Mouse (Mus musculus): ENCODE measurements at regions not wholly inside any gene's neighbourhood (a gene's known extent, or its start where the extent isn't known, plus 50 kb on each side); places are given as distances from the start of the nearest gene placed in this dataset.

GRCm38 (mm10) chr10:16578554-16579078 is 1144.4 kb upstream of the Cited2 start:
- Histone ChIP-seq H3K4me1 (replicated peaks; ENCODE audit: control insufficient read depth, insufficient read depth, low read length) (no peaks in the 10 kb centered on the region), H3K4me2 (ENCODE audit: low read depth, low read length) (no peak overlapping the region), H3K27ac (ENCODE audit: low read length) (no peak overlapping the region), H3K27me3 (ENCODE audit: control insufficient read depth, insufficient read depth, low read depth, low read length) (no peaks in the 10 kb centered on the region), H3K36me3 (ENCODE audit: control insufficient read depth, insufficient read depth, low read length) (no peaks in the 10 kb centered on the region), H3K4me3 (ENCODE audit: low read length) (no peak overlapping the region), H3K9ac (ENCODE audit: low read length) (no peak overlapping the region), H3K9me3 (ENCODE audit: control insufficient read depth, low read length) (no peaks in the 10 kb centered on the region)
- ATAC-seq (ENCODE audit: low read depth): no peak
- 66% methylated on average over 4 of the region's 4 CpGs for WGBS

GRCm38 (mm10) chr10:16580200-16580599 is 1142.8 kb upstream of the Cited2 start:
- WGBS: 81% methylated on average over 3 of the region's 3 CpGs
- no peaks in the 10 kb centered on the region for H3K4me1 ChIP-seq (replicated peaks; ENCODE audit: control insufficient read depth, insufficient read depth, low read length)

DNA sequence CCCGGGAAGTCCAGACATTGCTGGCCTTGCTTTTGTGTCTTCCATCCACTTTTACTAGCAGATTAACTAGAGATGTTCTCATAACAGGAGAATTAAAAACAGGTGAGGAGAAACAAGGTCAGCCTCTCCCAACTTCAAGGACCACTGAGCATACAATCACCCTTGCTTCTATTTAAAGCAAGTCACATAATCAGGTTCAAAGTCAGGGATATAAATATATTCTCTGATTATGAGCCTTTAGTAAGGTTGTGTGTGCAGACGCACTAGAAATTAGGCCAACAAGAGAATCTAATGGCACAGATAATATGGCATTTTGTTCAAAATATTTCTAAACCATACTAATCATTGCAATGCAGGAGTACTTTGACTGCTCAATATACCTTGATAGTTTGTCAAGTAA is 1134.2 kb upstream of the Cited2 start:
- H3K4me2 ChIP-seq (ENCODE audit: low read depth, low read length): no peak overlapping the region
- 88% methylated on average over 2 of the region's 2 CpGs for WGBS
- H3K36me3 ChIP-seq (ENCODE audit: control insufficient read depth, insufficient read depth, low read length): no peaks in the 10 kb centered on the region
- no peak overlapping the region for H3K27ac ChIP-seq (ENCODE audit: low read length)
- no peaks in the 10 kb centered on the region for H3K4me1 ChIP-seq (replicated peaks; ENCODE audit: control insufficient read depth, insufficient read depth, low read length)
- no peak for ATAC-seq (ENCODE audit: low read depth)
- no peaks in the 10 kb centered on the region for H3K9me3 ChIP-seq (ENCODE audit: control insufficient read depth, low read length)
- no peak overlapping the region for H3K9ac ChIP-seq (ENCODE audit: low read length)
- no peaks in the 10 kb centered on the region for H3K27me3 ChIP-seq (ENCODE audit: control insufficient read depth, insufficient read depth, low read depth, low read length)
- H3K4me3 ChIP-seq (ENCODE audit: low read length): no peak overlapping the region

More at GRCm38 (mm10) chr10:16580200-16580599, 1142.8 kb upstream of the Cited2 start:
- no peak overlapping the region for H3K9ac ChIP-seq (ENCODE audit: low read length)
- no peaks in the 10 kb centered on the region for H3K27me3 ChIP-seq (ENCODE audit: control insufficient read depth, insufficient read depth, low read depth, low read length)
- no peaks in the 10 kb centered on the region for H3K36me3 ChIP-seq (ENCODE audit: control insufficient read depth, insufficient read depth, low read length)
- H3K4me2 ChIP-seq (ENCODE audit: low read depth, low read length): no peak overlapping the region
- no peaks in the 10 kb centered on the region for H3K9me3 ChIP-seq (ENCODE audit: control insufficient read depth, low read length)
- H3K27ac ChIP-seq (ENCODE audit: low read length): no peak overlapping the region
- H3K4me3 ChIP-seq (ENCODE audit: low read length): no peak overlapping the region
- no peak for ATAC-seq (ENCODE audit: low read depth)

DNA sequence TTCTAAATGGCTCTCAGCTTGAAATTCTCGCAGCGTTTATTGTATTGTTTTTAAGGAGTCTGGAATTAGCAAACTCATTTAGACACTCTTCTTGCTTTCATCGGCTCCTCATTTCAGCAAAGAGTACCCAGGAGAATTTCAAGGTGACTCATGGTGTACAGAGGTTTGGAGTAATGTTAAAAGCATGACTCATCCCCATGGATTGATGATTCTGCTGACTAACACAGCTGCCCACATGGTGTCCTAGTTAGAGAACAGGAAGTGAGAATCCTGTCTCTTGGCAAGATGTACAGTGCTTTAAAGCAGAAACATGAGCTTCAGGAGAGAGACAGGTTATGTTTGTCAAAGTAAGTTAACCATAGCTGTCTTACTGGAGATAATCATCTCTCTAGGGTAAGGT is 1133.6 kb upstream of the Cited2 start:
- Histone ChIP-seq H3K4me3 (ENCODE audit: low read length) (no peak overlapping the region), H3K4me1 (replicated peaks; ENCODE audit: control insufficient read depth, insufficient read depth, low read length) (no peaks in the 10 kb centered on the region), H3K4me2 (ENCODE audit: low read depth, low read length) (no peak overlapping the region), H3K36me3 (ENCODE audit: control insufficient read depth, insufficient read depth, low read length) (no peaks in the 10 kb centered on the region), H3K9ac (ENCODE audit: low read length) (no peak overlapping the region), H3K27me3 (ENCODE audit: control insufficient read depth, insufficient read depth, low read depth, low read length) (no peaks in the 10 kb centered on the region), H3K27ac (ENCODE audit: low read length) (no peak overlapping the region), H3K9me3 (ENCODE audit: control insufficient read depth, low read length) (no peaks in the 10 kb centered on the region)
- WGBS: 79% methylated on average over 3 of the region's 3 CpGs
- no peak for ATAC-seq (ENCODE audit: low read depth)

DNA sequence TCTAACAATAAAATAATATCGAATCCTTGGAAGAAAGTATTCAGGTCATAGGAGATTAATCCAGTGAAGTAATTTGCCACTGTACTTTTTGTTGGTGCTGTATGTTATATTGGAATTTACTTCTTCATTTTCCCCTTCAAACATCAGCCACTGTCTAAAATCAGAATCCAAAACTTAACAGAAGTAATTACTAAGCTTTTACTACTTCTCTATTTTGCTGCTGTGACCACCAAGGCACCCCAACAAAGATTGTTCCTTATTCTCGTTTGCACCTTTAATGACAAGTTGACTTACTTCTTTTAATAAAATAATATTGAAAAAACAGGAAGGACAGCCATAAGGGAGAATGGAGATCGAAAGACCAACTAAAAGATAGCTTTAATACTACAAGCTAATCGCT is 1130.1 kb upstream of the Cited2 start:
- Histone ChIP-seq H3K27me3 (ENCODE audit: control insufficient read depth, insufficient read depth, low read depth, low read length) (no peaks in the 10 kb centered on the region), H3K27ac (ENCODE audit: low read length) (no peak overlapping the region), H3K9ac (ENCODE audit: low read length) (no peak overlapping the region), H3K9me3 (ENCODE audit: control insufficient read depth, low read length) (no peaks in the 10 kb centered on the region), H3K36me3 (ENCODE audit: control insufficient read depth, insufficient read depth, low read length) (no peaks in the 10 kb centered on the region), H3K4me2 (ENCODE audit: low read depth, low read length) (no peak overlapping the region), H3K4me3 (ENCODE audit: low read length) (no peak overlapping the region), H3K4me1 (replicated peaks; ENCODE audit: control insufficient read depth, insufficient read depth, low read length) (no peaks in the 10 kb centered on the region)
- ATAC-seq (ENCODE audit: low read depth): no peak
- WGBS: 83% methylated on average over 4 of the region's 4 CpGs

GRCm38 (mm10) chr10:16600041-16600440 is 1123.0 kb upstream of the Cited2 start:
- Histone ChIP-seq H3K4me2 (ENCODE audit: low read depth, low read length) (no peak overlapping the region), H3K9ac (ENCODE audit: low read length) (no peak overlapping the region), H3K4me1 (replicated peaks; ENCODE audit: control insufficient read depth, insufficient read depth, low read length) (no peaks in the 10 kb centered on the region), H3K27ac (ENCODE audit: low read length) (no peak overlapping the region), H3K36me3 (ENCODE audit: control insufficient read depth, insufficient read depth, low read length) (no peaks in the 10 kb centered on the region), H3K4me3 (ENCODE audit: low read length) (no peak overlapping the region), H3K27me3 (ENCODE audit: control insufficient read depth, insufficient read depth, low read depth, low read length) (no peaks in the 10 kb centered on the region), H3K9me3 (ENCODE audit: control insufficient read depth, low read length) (no peaks in the 10 kb centered on the region)
- ATAC-seq (ENCODE audit: low read depth): no peak
- WGBS: 84% methylated on average over 1 of the region's 1 CpGs

DNA sequence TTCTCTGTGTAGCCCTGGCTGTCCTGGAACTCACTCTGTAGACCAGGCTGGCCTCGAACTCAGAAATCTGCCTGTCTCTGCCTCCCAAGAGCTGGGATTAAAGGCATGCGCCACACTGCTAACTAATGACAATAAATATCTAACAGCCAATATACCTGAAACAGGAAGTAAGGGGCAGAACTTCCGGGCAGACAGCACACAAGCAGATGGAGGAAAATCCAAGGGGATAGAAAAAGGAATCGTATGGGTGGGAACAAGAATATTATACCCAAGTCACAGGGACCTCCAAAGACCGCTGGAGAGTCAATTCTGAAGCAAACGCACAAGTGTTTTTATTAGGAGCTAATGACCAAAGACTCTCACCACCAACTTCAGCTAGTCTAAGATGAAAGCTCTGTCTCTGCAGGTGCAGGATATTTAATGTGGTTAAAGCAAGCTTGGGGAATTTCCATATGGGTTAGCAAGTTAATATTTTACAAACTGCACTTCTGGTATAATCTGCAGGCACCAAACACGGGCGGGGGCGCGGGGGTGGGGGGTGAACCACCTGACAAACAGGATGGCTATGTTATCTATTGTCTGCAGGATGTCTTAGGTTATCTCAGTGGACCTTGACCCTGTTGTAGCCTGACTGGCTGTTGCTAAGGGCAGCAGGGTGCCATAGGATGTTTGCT is 1122.3 kb upstream of the Cited2 start:
- no peak overlapping the region for H3K4me3 ChIP-seq (ENCODE audit: low read length)
- no peak overlapping the region for H3K27ac ChIP-seq (ENCODE audit: low read length)
- H3K4me1 ChIP-seq (replicated peaks; ENCODE audit: control insufficient read depth, insufficient read depth, low read length): no peaks in the 10 kb centered on the region
- no peak overlapping the region for H3K4me2 ChIP-seq (ENCODE audit: low read depth, low read length)
- H3K36me3 ChIP-seq (ENCODE audit: control insufficient read depth, insufficient read depth, low read length): no peaks in the 10 kb centered on the region
- no peak overlapping the region for H3K9ac ChIP-seq (ENCODE audit: low read length)
- no peak for ATAC-seq (ENCODE audit: low read depth)
- H3K9me3 ChIP-seq (ENCODE audit: control insufficient read depth, low read length): no peaks in the 10 kb centered on the region
- WGBS: 63% methylated on average over 10 of the region's 10 CpGs
- H3K27me3 ChIP-seq (ENCODE audit: control insufficient read depth, insufficient read depth, low read depth, low read length): no peaks in the 10 kb centered on the region

DNA sequence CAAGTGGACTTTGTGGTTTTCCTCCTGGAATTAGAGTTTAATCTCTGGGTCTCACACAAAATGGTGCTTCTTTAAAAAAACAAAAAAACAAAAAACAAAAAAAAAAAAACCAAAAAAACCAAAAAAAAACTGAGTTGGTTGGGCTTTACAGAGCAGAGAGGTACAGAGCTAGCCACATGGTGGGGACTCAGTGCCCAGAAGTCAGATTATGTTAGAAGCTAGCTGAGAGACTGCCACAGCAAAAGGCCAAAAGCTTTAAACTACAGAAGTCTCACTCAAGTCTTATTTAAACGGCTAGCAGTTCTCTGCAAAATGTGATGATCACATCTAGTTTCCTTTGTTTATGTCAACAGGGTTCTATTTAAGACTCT is 1121.8 kb upstream of the Cited2 start:
- Histone ChIP-seq H3K4me2 (ENCODE audit: low read depth, low read length) (no peak overlapping the region), H3K4me3 (ENCODE audit: low read length) (no peak overlapping the region), H3K4me1 (replicated peaks; ENCODE audit: control insufficient read depth, insufficient read depth, low read length) (no peaks in the 10 kb centered on the region), H3K9ac (ENCODE audit: low read length) (no peak overlapping the region), H3K27ac (ENCODE audit: low read length) (no peak overlapping the region), H3K27me3 (ENCODE audit: control insufficient read depth, insufficient read depth, low read depth, low read length) (no peaks in the 10 kb centered on the region), H3K9me3 (ENCODE audit: control insufficient read depth, low read length) (no peaks in the 10 kb centered on the region), H3K36me3 (ENCODE audit: control insufficient read depth, insufficient read depth, low read length) (no peaks in the 10 kb centered on the region)
- 35% methylated on average over 1 of the region's 1 CpGs for WGBS
- no peak for ATAC-seq (ENCODE audit: low read depth)

GRCm38 (mm10) chr10:16608339-16608738 is 1114.7 kb upstream of the Cited2 start:
- no peaks in the 10 kb centered on the region for H3K36me3 ChIP-seq (ENCODE audit: control insufficient read depth, insufficient read depth, low read length)
- WGBS: 66% methylated on average over 3 of the region's 3 CpGs
- H3K4me2 ChIP-seq (ENCODE audit: low read depth, low read length): no peak overlapping the region
- no peaks in the 10 kb centered on the region for H3K27me3 ChIP-seq (ENCODE audit: control insufficient read depth, insufficient read depth, low read depth, low read length)
- no peak overlapping the region for H3K27ac ChIP-seq (ENCODE audit: low read length)
- no peak overlapping the region for H3K4me3 ChIP-seq (ENCODE audit: low read length)
- H3K9me3 ChIP-seq (ENCODE audit: control insufficient read depth, low read length): no peaks in the 10 kb centered on the region
- ATAC-seq (ENCODE audit: low read depth): no peak
- no peak overlapping the region for H3K9ac ChIP-seq (ENCODE audit: low read length)
- H3K4me1 ChIP-seq (replicated peaks; ENCODE audit: control insufficient read depth, insufficient read depth, low read length): no peaks in the 10 kb centered on the region

- Histone ChIP-seq H3K4me3 (ENCODE audit: low read length) (no peak overlapping the region), H3K27me3 (ENCODE audit: control insufficient read depth, insufficient read depth, low read depth, low read length) (no peaks in the 10 kb centered on the region), H3K9ac (ENCODE audit: low read length) (no peak overlapping the region), H3K27ac (ENCODE audit: low read length) (no peak overlapping the region), H3K4me1 (replicated peaks; ENCODE audit: control insufficient read depth, insufficient read depth, low read length) (no peaks in the 10 kb centered on the region), H3K9me3 (ENCODE audit: control insufficient read depth, low read length) (no peaks in the 10 kb centered on the region), H3K4me2 (ENCODE audit: low read depth, low read length) (no peak overlapping the region), H3K36me3 (ENCODE audit: control insufficient read depth, insufficient read depth, low read length) (no peaks in the 10 kb centered on the region)
- 87% methylated on average over 2 of the region's 2 CpGs for WGBS
- ATAC-seq (ENCODE audit: low read depth): no peak
Measured at GRCm38 (mm10) chr10:16618752-16619151, 1104.3 kb upstream of the Cited2 start.

Measured in lung, embryonic 16.5 days (tissue).